Mouse (Mus musculus): ENCODE data around the gene Rnf113a2. TPM values are rescaled to one million over a fixed set of nuclear protein-coding genes. Genes with fewer than 3 reads are reported as not detected.
A peak's percentile ranks its signal among the peaks of the same experiment; 100 is the strongest.

Rnf113a2 gene
- polyA plus RNA-seq, 1 experiment from 2014 or later = 11.7 TPM

DNA sequence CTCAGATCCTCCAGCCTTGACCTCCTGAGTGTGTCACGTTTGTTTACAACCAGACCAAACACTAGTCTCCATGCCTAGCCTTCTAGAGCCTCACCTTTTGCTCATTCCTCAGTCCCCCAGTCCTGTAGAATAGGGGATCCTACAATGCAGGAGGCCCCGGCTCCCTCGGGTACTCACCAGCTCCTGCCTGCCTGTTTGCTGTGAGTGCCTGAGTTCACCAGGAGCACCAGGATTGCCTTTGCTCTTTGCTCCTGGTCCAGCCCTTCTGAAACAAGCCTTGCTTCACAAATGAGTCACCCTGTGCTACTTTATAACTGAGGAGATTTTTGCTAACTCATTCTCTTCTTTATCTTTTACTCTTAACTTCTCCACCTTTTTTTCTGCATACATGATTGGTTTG, 16.3 kb upstream of the Rnf113a2 start:
- no peaks in the 10 kb centered on the region for H3K36me3 ChIP-seq (ENCODE audit: control insufficient read depth, insufficient read depth)
- peaks cover 6% of the 10 kb centered on the region for H3K4me1 ChIP-seq (ENCODE audit: control insufficient read depth, low read depth, low read length)
- H3K9ac ChIP-seq (ENCODE audit: low read depth, low read length) = no peak overlapping the region
- no peaks in the 10 kb centered on the region for H3K27me3 ChIP-seq (ENCODE audit: control insufficient read depth, insufficient read depth, low read depth, low read length)
- peak; percentile 44 for ATAC-seq (ENCODE audit: low read depth)
- H3K4me3 ChIP-seq (ENCODE audit: low read depth, low read length) = no peak overlapping the region
- no peaks in the 10 kb centered on the region for H3K9me3 ChIP-seq (replicated peaks; ENCODE audit: control insufficient read depth, low read length)
- 44% methylated on average over 3 of the region's 3 CpGs for WGBS (ENCODE audit: insufficient replicate concordance)
- H3K27ac ChIP-seq (ENCODE audit: low read length) = peak overlapping the region; percentile 75
- no peak overlapping the region for H3K4me2 ChIP-seq (ENCODE audit: low read depth, low read length)

DNA sequence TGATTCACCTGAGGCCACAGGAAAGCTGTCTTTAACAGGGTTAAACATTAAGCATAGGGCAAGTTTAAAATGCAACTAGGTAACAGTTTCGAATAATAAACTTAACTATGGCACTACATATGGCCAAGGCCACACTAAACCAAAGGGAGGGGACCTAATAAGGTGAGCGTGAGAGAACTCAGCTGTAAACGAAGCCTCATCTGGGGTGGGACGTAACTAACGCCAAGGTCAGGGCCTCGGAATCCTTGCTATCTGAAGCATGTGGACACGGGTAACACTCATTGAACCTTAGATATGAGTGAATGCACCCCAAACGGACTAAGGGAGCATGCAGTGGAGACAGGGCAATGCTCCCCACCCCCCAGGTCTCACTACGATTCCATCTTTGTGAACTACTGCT, 14.1 kb upstream of the Rnf113a2 start:
- no peaks in the 10 kb centered on the region for H3K36me3 ChIP-seq (ENCODE audit: control insufficient read depth, insufficient read depth)
- H3K27ac ChIP-seq (ENCODE audit: low read length) = peak overlapping the region; percentile 81
- no peaks in the 10 kb centered on the region for H3K27me3 ChIP-seq (ENCODE audit: control insufficient read depth, insufficient read depth, low read depth, low read length)
- ATAC-seq (ENCODE audit: low read depth) = peak; percentile 55
- no peak overlapping the region for H3K9ac ChIP-seq (ENCODE audit: low read depth, low read length)
- H3K4me3 ChIP-seq (ENCODE audit: low read depth, low read length) = no peak overlapping the region
- no peak overlapping the region for H3K4me2 ChIP-seq (ENCODE audit: low read depth, low read length)
- WGBS (ENCODE audit: insufficient replicate concordance) = 53% methylated on average over 9 of the region's 9 CpGs
- H3K9me3 ChIP-seq (replicated peaks; ENCODE audit: control insufficient read depth, low read length) = no peaks in the 10 kb centered on the region
- H3K4me1 ChIP-seq (ENCODE audit: control insufficient read depth, low read depth, low read length) = peaks cover 10% of the 10 kb centered on the region

DNA sequence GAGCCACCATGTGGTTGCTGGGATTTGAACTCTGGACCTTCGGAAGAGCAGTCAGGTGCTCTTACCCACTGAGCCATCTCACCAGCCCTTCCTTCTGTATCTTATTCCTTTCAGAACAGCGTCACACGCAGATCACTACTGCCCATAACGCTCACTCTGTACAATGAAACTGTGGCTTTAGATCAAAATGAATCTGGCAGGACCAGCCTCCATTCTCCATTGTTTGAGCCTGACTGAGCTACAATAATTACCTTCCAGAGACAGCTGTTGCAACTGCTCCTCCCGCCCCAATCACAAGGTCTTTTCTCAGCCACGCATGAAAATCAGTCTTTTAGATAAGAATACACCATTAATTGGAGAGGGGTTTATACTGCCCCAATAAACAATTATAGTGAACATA, 12.5 kb upstream of the Rnf113a2 start:
- no peaks in the 10 kb centered on the region for H3K27me3 ChIP-seq (ENCODE audit: control insufficient read depth, insufficient read depth, low read depth, low read length)
- no peak overlapping the region for H3K27ac ChIP-seq (ENCODE audit: low read length)
- H3K4me1 ChIP-seq (ENCODE audit: control insufficient read depth, low read depth, low read length) = peaks cover 18% of the 10 kb centered on the region
- ATAC-seq (ENCODE audit: low read depth) = no peak
- H3K4me3 ChIP-seq (ENCODE audit: low read depth, low read length) = no peak overlapping the region
- H3K36me3 ChIP-seq (ENCODE audit: control insufficient read depth, insufficient read depth) = no peaks in the 10 kb centered on the region
- 77% methylated on average over 6 of the region's 6 CpGs for WGBS (ENCODE audit: insufficient replicate concordance)
- H3K9me3 ChIP-seq (replicated peaks; ENCODE audit: control insufficient read depth, low read length) = no peaks in the 10 kb centered on the region
- H3K9ac ChIP-seq (ENCODE audit: low read depth, low read length) = no peak overlapping the region
- H3K4me2 ChIP-seq (ENCODE audit: low read depth, low read length) = no peak overlapping the region

DNA sequence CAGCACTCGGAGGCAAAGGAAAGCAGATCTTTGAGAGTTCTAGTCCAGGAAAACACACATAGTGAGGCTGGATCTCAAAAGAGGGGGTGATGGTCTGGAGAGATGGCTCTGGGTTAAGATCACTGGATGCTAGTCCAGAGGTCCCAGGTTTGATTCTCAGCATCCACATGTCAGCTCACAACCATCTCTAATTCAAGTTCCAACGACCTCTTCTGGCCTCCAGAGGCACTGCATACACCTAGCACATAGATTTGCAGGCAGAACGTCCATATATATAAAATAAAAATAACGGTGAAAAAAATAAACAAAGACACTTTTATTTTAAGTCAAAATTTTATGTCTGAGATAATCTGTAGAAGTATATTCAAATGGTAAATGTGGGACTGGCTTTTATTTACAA, 9.7 kb upstream of the Rnf113a2 start:
- Histone ChIP-seq H3K27me3 (ENCODE audit: control insufficient read depth, insufficient read depth, low read depth, low read length) (no peaks in the 10 kb centered on the region), H3K9me3 (replicated peaks; ENCODE audit: control insufficient read depth, low read length) (no peaks in the 10 kb centered on the region), H3K9ac (ENCODE audit: low read depth, low read length) (no peak overlapping the region), H3K27ac (ENCODE audit: low read length) (no peak overlapping the region), H3K36me3 (ENCODE audit: control insufficient read depth, insufficient read depth) (no peaks in the 10 kb centered on the region), H3K4me2 (ENCODE audit: low read depth, low read length) (no peak overlapping the region), H3K4me3 (ENCODE audit: low read depth, low read length) (no peak overlapping the region), H3K4me1 (ENCODE audit: control insufficient read depth, low read depth, low read length) (peaks cover 11% of the 10 kb centered on the region)
- ATAC-seq (ENCODE audit: low read depth) = no peak
- WGBS (ENCODE audit: insufficient replicate concordance) = 56% methylated on average over 4 of the region's 4 CpGs

DNA sequence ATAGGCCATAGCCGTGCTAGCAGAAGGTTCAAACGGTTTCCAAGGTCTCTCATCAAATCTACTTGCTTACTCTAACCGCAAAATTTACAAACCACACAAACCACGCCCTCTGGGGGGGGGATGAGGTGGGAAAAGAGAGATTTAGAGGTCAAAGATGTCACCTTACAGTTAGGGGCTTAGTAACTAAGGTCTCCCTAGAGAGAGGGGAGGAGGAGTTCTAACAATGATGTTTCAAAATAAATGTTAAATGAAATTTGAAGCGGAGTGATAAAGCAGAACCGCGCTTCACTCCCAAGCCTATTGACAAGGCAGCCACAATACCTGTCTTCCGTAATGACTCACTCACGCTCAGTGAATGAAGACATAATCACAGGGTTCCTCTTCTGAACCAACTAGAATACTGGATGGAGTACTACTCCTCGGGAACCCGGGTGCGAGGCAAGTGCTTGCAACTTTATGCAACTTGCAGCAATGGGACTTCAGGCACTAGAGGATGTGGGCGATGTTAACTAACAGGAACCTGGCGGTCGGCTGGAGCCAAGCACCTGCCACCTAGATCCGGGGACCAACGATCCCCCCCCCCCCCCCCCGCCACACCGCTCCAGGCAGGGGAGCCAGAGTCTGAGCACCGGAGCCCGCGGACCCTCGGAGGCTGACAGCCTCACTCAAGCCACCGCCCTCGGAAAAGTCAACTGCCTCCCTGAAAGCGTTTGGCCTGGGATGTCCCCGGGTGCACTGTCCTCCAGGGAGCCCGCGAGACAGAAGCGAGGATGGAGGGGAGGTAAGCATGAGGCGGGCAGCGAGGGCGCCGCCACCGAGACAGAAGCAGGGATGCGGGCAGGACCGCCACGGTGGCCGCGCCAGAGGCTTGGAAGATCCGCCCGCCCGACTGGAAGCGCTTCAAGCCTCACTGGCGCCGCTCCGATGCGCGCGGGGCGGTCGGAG, 8.8 kb upstream of the Rnf113a2 start:
- Histone ChIP-seq H3K27ac (ENCODE audit: low read length) (peak overlapping the region; percentile 78), H3K4me3 (ENCODE audit: low read depth, low read length) (peak overlapping the region; percentile 89), H3K36me3 (ENCODE audit: control insufficient read depth, insufficient read depth) (no peaks in the 10 kb centered on the region), H3K4me2 (ENCODE audit: low read depth, low read length) (peak overlapping the region; percentile 98), H3K9me3 (replicated peaks; ENCODE audit: control insufficient read depth, low read length) (no peaks in the 10 kb centered on the region), H3K4me1 (ENCODE audit: control insufficient read depth, low read depth, low read length) (peaks cover 11% of the 10 kb centered on the region), H3K27me3 (ENCODE audit: control insufficient read depth, insufficient read depth, low read depth, low read length) (no peaks in the 10 kb centered on the region), H3K9ac (ENCODE audit: low read depth, low read length) (peak overlapping the region; percentile 87)
- under 1% methylated on average over 39 of the region's 52 CpGs for WGBS (ENCODE audit: insufficient replicate concordance)
- peak; percentile 58 for ATAC-seq (ENCODE audit: low read depth)

DNA sequence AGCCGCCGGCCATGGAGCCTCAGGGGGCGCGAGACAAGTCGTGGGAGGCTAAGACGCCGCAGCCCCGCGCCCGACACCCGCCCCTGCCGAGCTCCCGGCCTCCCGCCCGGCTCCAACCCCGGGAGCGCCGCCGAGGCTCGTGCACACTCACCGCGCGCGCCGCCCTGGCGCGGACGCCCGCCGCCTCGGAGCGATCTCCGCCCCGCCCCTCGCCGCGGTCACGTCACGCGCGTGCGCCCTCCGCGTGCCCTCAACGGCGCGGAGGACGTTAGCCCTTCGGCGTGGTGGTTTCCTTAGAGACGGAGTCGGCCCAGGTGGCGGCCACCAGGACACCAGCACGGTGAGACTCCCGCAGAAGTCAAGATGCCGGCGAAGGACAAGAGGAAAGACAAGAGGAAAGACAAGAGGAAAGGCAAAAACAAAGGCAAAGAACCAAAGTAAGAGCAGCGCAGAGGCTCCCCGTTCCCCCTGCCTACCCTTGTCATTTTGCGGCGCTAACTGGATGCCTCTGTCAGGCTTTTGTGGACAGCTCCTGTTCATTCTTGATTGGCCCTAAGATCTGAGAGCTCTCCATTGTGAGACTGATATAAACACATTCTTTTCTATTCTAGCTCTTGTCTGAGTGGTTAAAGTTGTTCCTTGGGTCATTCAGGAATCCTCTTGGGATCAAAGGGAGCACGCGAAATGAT, 8.0 kb upstream of the Rnf113a2 start, which contains the start of the genes Entpd5 and Bbof1:
Gene Entpd5, minus strand, starts transcription at position 211 of the 689 bp plus-strand sequence.
Gene Bbof1, plus strand, starts transcription at position 253 of the 689 bp plus-strand sequence.
- Histone ChIP-seq H3K36me3 (ENCODE audit: control insufficient read depth, insufficient read depth) (no peaks in the 10 kb centered on the region), H3K4me3 (ENCODE audit: low read depth, low read length) (peak within 1 kb of the TSS; percentile 89), H3K27me3 (ENCODE audit: control insufficient read depth, insufficient read depth, low read depth, low read length) (no peaks in the 10 kb centered on the region), H3K4me1 (ENCODE audit: control insufficient read depth, low read depth, low read length) (peaks cover 11% of the 10 kb centered on the region), H3K4me2 (ENCODE audit: low read depth, low read length) (peak within 1 kb of the TSS; percentile 98), H3K9me3 (replicated peaks; ENCODE audit: control insufficient read depth, low read length) (no peaks in the 10 kb centered on the region), H3K9ac (ENCODE audit: low read depth, low read length) (peak within 1 kb of the TSS; percentile 87), H3K27ac (ENCODE audit: low read length) (peak within 1 kb of the TSS; percentile 78)
- ATAC-seq (ENCODE audit: low read depth) = peak; percentile 96
- 3% methylated on average over 51 of the region's 63 CpGs for WGBS (ENCODE audit: insufficient replicate concordance)

DNA sequence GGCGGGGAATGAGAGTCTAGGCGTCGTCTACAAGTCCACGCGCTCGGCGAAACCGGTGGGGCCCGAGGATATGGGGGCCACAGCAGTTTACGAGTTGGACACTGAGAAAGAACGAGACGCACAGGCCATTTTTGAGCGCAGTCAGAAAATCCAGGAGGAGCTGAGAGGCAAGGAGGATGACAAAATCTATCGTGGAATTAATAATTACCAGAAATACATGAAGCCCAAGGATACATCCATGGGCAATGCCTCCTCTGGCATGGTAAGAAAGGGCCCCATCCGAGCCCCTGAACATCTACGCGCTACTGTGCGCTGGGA, 568 bp downstream of the Rnf113a2 start:
- WGBS (ENCODE audit: insufficient replicate concordance) = 34% methylated on average over 18 of the region's 18 CpGs
- peaks cover 7% of the 10 kb centered on the region for H3K4me1 ChIP-seq (ENCODE audit: control insufficient read depth, low read depth, low read length)
- no peaks in the 10 kb centered on the region for H3K27me3 ChIP-seq (ENCODE audit: control insufficient read depth, insufficient read depth, low read depth, low read length)
- H3K4me2 ChIP-seq (ENCODE audit: low read depth, low read length) = peak overlapping the region; percentile 70
- H3K4me3 ChIP-seq (ENCODE audit: low read depth, low read length) = peak overlapping the region; percentile 77
- H3K27ac ChIP-seq (ENCODE audit: low read length) = peak overlapping the region; percentile 94
- H3K9ac ChIP-seq (ENCODE audit: low read depth, low read length) = peak overlapping the region; percentile 84
- H3K9me3 ChIP-seq (replicated peaks; ENCODE audit: control insufficient read depth, low read length) = no peaks in the 10 kb centered on the region
- H3K36me3 ChIP-seq (ENCODE audit: control insufficient read depth, insufficient read depth) = no peaks in the 10 kb centered on the region
- no peak for ATAC-seq (ENCODE audit: low read depth)

DNA sequence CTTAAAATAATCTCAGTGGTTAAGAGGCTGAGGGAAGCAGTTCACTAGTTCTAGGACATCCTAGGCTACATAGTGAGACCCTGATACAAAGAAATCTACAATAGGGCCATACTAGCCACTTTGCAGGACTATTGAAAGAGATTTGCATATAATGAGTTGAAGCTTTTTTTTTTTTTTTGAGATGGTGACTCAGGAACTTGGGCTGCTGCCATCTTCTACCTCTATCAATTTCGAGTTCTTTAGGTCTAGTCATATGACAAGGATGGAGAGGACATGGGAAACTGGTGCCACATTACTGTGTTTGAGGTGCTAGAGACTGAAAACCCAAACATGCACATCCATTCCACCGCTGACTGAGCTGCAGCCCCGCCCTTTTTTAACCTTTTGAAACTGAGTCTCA, 7.0 kb downstream of the Rnf113a2 start:
- no peaks in the 10 kb centered on the region for H3K27me3 ChIP-seq (ENCODE audit: control insufficient read depth, insufficient read depth, low read depth, low read length)
- no peak for ATAC-seq (ENCODE audit: low read depth)

DNA sequence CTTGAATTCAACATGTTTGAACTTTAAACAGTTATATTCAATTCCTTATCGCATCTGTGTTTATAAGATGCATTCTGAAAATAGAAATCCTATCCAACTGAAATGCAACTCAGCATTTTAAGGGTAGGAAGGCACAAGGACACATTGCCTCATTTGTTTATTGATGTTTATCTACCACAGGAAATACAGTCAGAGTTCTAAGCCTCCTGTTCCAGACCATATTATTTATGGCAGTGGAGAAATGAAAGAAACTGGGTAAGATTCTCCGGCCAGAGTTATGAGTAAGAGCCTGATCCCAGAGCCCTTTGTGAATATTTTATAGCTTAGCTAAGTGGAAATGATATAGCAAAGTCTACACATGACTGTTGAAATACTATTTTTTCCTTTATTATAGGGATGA, 12.8 kb downstream of the Rnf113a2 start:
- no peaks in the 10 kb centered on the region for H3K4me1 ChIP-seq (ENCODE audit: control insufficient read depth, low read depth, low read length)
- 79% methylated on average over 2 of the region's 2 CpGs for WGBS (ENCODE audit: insufficient replicate concordance)
- no peaks in the 10 kb centered on the region for H3K9me3 ChIP-seq (replicated peaks; ENCODE audit: control insufficient read depth, low read length)

More for the DNA sequence above, 7.0 kb downstream of the Rnf113a2 start:
- Histone ChIP-seq H3K4me2 (ENCODE audit: low read depth, low read length) (no peak overlapping the region), H3K36me3 (ENCODE audit: control insufficient read depth, insufficient read depth) (no peaks in the 10 kb centered on the region), H3K9me3 (replicated peaks; ENCODE audit: control insufficient read depth, low read length) (no peaks in the 10 kb centered on the region), H3K9ac (ENCODE audit: low read depth, low read length) (no peak overlapping the region), H3K4me1 (ENCODE audit: control insufficient read depth, low read depth, low read length) (no peaks in the 10 kb centered on the region), H3K27ac (ENCODE audit: low read length) (no peak overlapping the region), H3K4me3 (ENCODE audit: low read depth, low read length) (no peak overlapping the region)
- 51% methylated on average over 3 of the region's 3 CpGs for WGBS (ENCODE audit: insufficient replicate concordance)

More for the DNA sequence above, 12.8 kb downstream of the Rnf113a2 start:
- H3K9ac ChIP-seq (ENCODE audit: low read depth, low read length) = no peak overlapping the region
- H3K27me3 ChIP-seq (ENCODE audit: control insufficient read depth, insufficient read depth, low read depth, low read length) = no peaks in the 10 kb centered on the region
- no peak overlapping the region for H3K27ac ChIP-seq (ENCODE audit: low read length)
- H3K36me3 ChIP-seq (ENCODE audit: control insufficient read depth, insufficient read depth) = no peaks in the 10 kb centered on the region; the same call in 1 of the 2 replicates
- H3K4me3 ChIP-seq (ENCODE audit: low read depth, low read length) = no peak overlapping the region
- no peak overlapping the region for H3K4me2 ChIP-seq (ENCODE audit: low read depth, low read length)
- no peak for ATAC-seq (ENCODE audit: low read depth)
